Mouse (Mus musculus) stomach, embryonic 15.5 days (tissue): ENCODE results near the gene Igbp1. TPM values are rescaled to one million over a fixed set of nuclear protein-coding genes. Genes with fewer than 3 reads are reported as not detected.

Experiments
- ATAC-seq: fragments of 200-750 bp; cut with Nextera tagmentation; 2 replicates; pipeline ENCODE4 v1.8.0; 2017; ENCODE audit warnings: low read depth, moderate number of reproducible peaks, moderate TSS enrichment; ENCODE audit not compliant: insufficient read depth, low FRiP score
- H3K27ac ChIP-seq: fragments of 300-500 bp; sonication (generic); 2 replicates; pipeline ENCODE4 v1.5.1; 2015; ENCODE audit warnings: mild to moderate bottlenecking, inconsistent platforms
- H3K27me3 ChIP-seq: fragments of 300-500 bp; sonication (generic); replicated peaks from 2 replicates; pipeline ENCODE4 v1.6.1; 2015; ENCODE audit warnings: inconsistent platforms
- H3K36me3 ChIP-seq: fragments of 300-500 bp; sonication (generic); 2 replicates; pipeline ENCODE4 v1.6.1; 2015; ENCODE audit warnings: inconsistent platforms
- H3K4me1 ChIP-seq: fragments of 300-500 bp; sonication (generic); 2 replicates; pipeline ENCODE4 v1.6.1; 2015; ENCODE audit warnings: inconsistent platforms
- H3K4me2 ChIP-seq: fragments of 300-500 bp; sonication (generic); 2 replicates; pipeline ENCODE4 v1.6.1; 2015; ENCODE audit warnings: mild to moderate bottlenecking, inconsistent platforms
- H3K4me3 ChIP-seq: fragments of 300-500 bp; sonication (generic); replicated peaks from 2 replicates; pipeline ENCODE4 v1.5.1; 2015; ENCODE audit warnings: inconsistent platforms
- H3K9ac ChIP-seq: fragments of 300-500 bp; sonication (generic); 2 replicates; pipeline ENCODE4 v1.6.1; 2015; ENCODE audit warnings: inconsistent platforms
- H3K9me3 ChIP-seq: fragments of 300-500 bp; sonication (generic); 2 replicates; pipeline ENCODE4 v1.6.1; 2016; ENCODE audit warnings: inconsistent platforms
- WGBS: fragments of 180-500 bp; shearing (Covaris S2); methylation state at CpG from one replicate; pipeline ENCODE4 v1.1.7; 2015; 5-methylcytosine and 5-hydroxymethylcytosine counted together
- polyA plus RNA-seq: library from polyadenylated mRNA; unstranded; fragments of >200 nt; fragmentation: Nextera tagmentation; extraction: Ambion mirVana; gene quantifications from 2 replicates; pipeline ENCODE4 v1.2.1, GENCODE M21; 2015

The Igbp1 gene
- polyA plus RNA-seq, result 33.5 and 37.2 TPM in 2 replicates

- ATAC-seq, result peak; percentile 94
- H3K4me3 ChIP-seq, result peak within 1 kb of the TSS; percentile 60
- peak within 1 kb of the TSS; percentile 59; the same call in 1 of the 2 replicates for H3K27ac ChIP-seq
- no peaks in the 10 kb centered on the region for H3K4me1 ChIP-seq
- no peaks in the 10 kb centered on the region for H3K9me3 ChIP-seq
- no peaks in the 10 kb centered on the region for H3K36me3 ChIP-seq
- H3K4me2 ChIP-seq, result peak within 1 kb of the TSS; percentile 54
- H3K9ac ChIP-seq, result peak within 1 kb of the TSS; percentile 49; the same call in 1 of the 2 replicates
- WGBS, result 15% methylated on average over 32 of the region's 32 CpGs
- no peaks in the 10 kb centered on the region for H3K27me3 ChIP-seq
Measured at GRCm38 (mm10) chrX:100494068-100494978, at the start of gene Igbp1. Gene Igbp1, plus strand, starts transcription at chrX:100494291.

- no peak overlapping the region for H3K4me2 ChIP-seq
- 62% methylated on average over 4 of the region's 4 CpGs for WGBS
Measured at GRCm38 (mm10) chrX:100468047-100468446, 26.0 kb upstream of the Igbp1 start.

GRCm38 (mm10) chrX:100470126-100470525 is 24.0 kb upstream of the Igbp1 start:
- ATAC-seq, result no peak
- no peaks in the 10 kb centered on the region for H3K36me3 ChIP-seq
- H3K9me3 ChIP-seq, result no peaks in the 10 kb centered on the region
- no peak overlapping the region for H3K9ac ChIP-seq
- WGBS, result 88% methylated on average over 3 of the region's 3 CpGs
- H3K4me1 ChIP-seq, result no peaks in the 10 kb centered on the region
- no peak overlapping the region for H3K4me3 ChIP-seq
- no peak overlapping the region for H3K27ac ChIP-seq
- H3K27me3 ChIP-seq, result no peaks in the 10 kb centered on the region
- no peak overlapping the region for H3K4me2 ChIP-seq

More at GRCm38 (mm10) chrX:100468047-100468446, 26.0 kb upstream of the Igbp1 start:
- Histone ChIP-seq H3K9ac (no peak overlapping the region), H3K27ac (no peak overlapping the region), H3K27me3 (no peaks in the 10 kb centered on the region), H3K4me3 (no peak overlapping the region), H3K36me3 (no peaks in the 10 kb centered on the region), H3K4me1 (no peaks in the 10 kb centered on the region), H3K9me3 (no peaks in the 10 kb centered on the region)
- no peak for ATAC-seq

GRCm38 (mm10) chrX:100471491-100471890 is 22.6 kb upstream of the Igbp1 start:
- H3K27ac ChIP-seq, result no peak overlapping the region
- H3K4me1 ChIP-seq, result no peaks in the 10 kb centered on the region
- no peak for ATAC-seq
- no peak overlapping the region for H3K4me3 ChIP-seq
- H3K9ac ChIP-seq, result no peak overlapping the region
- H3K27me3 ChIP-seq, result no peaks in the 10 kb centered on the region
- WGBS, result 78% methylated on average over 3 of the region's 3 CpGs
- no peaks in the 10 kb centered on the region for H3K36me3 ChIP-seq
- H3K4me2 ChIP-seq, result no peak overlapping the region
- H3K9me3 ChIP-seq, result no peaks in the 10 kb centered on the region

GRCm38 (mm10) chrX:100475569-100476223 is 18.4 kb upstream of the Igbp1 start:
- Histone ChIP-seq H3K9me3 (no peaks in the 10 kb centered on the region), H3K27ac (no peak overlapping the region), H3K4me3 (no peak overlapping the region), H3K27me3 (no peaks in the 10 kb centered on the region), H3K4me2 (no peak overlapping the region), H3K4me1 (no peaks in the 10 kb centered on the region), H3K36me3 (no peaks in the 10 kb centered on the region), H3K9ac (no peak overlapping the region)
- no peak for ATAC-seq
- 67% methylated on average over 4 of the region's 4 CpGs for WGBS

- 34% methylated on average over 3 of the region's 3 CpGs for WGBS
- ATAC-seq, result peak; percentile 73
- Histone ChIP-seq H3K9ac (no peak overlapping the region), H3K4me1 (no peaks in the 10 kb centered on the region), H3K27ac (no peak overlapping the region), H3K9me3 (no peaks in the 10 kb centered on the region), H3K27me3 (0 out of 2 replicates have a peak, but pooled peaks cover 3% of the 10 kb centered on the region), H3K36me3 (no peaks in the 10 kb centered on the region), H3K4me3 (no peak overlapping the region), H3K4me2 (no peak overlapping the region)
Measured at GRCm38 (mm10) chrX:100480317-100480716, 13.8 kb upstream of the Igbp1 start.

- 29% methylated on average over 22 of the region's 22 CpGs for WGBS
- Histone ChIP-seq H3K27me3 (no peaks in the 10 kb centered on the region), H3K4me2 (peak overlapping the region; percentile 54), H3K4me3 (peak overlapping the region; percentile 60), H3K9me3 (no peaks in the 10 kb centered on the region), H3K27ac (no peak overlapping the region; the same call in 1 of the 2 replicates), H3K9ac (peak overlapping the region; percentile 16; the same call in 1 of the 2 replicates), H3K36me3 (no peaks in the 10 kb centered on the region), H3K4me1 (no peaks in the 10 kb centered on the region)
- no peak for ATAC-seq
Measured at GRCm38 (mm10) chrX:100493500-100494067, 507 bp upstream of the Igbp1 start.

GRCm38 (mm10) chrX:100504175-100504851 is 10.2 kb downstream of the Igbp1 start:
- no peaks in the 10 kb centered on the region for H3K9me3 ChIP-seq
- no peak overlapping the region for H3K27ac ChIP-seq
- H3K4me3 ChIP-seq, result no peak overlapping the region
- ATAC-seq, result no peak
- WGBS, result 81% methylated on average over 5 of the region's 5 CpGs
- no peak overlapping the region for H3K9ac ChIP-seq
- H3K36me3 ChIP-seq, result no peaks in the 10 kb centered on the region
- no peak overlapping the region for H3K4me2 ChIP-seq
- H3K4me1 ChIP-seq, result no peaks in the 10 kb centered on the region
- no peaks in the 10 kb centered on the region for H3K27me3 ChIP-seq

- ATAC-seq, result no peak
- H3K9me3 ChIP-seq, result no peaks in the 10 kb centered on the region
Measured at GRCm38 (mm10) chrX:100508164-100508563, 14.1 kb downstream of the Igbp1 start.

GRCm38 (mm10) chrX:100509921-100510320 is 15.8 kb downstream of the Igbp1 start:
- 93% methylated on average over 3 of the region's 3 CpGs for WGBS
- Histone ChIP-seq H3K27ac (no peak overlapping the region), H3K4me1 (no peaks in the 10 kb centered on the region), H3K9me3 (no peaks in the 10 kb centered on the region), H3K27me3 (no peaks in the 10 kb centered on the region), H3K9ac (no peak overlapping the region), H3K36me3 (no peaks in the 10 kb centered on the region), H3K4me2 (no peak overlapping the region), H3K4me3 (no peak overlapping the region)
- no peak for ATAC-seq

More at GRCm38 (mm10) chrX:100508164-100508563, 14.1 kb downstream of the Igbp1 start:
- Histone ChIP-seq H3K27ac (no peak overlapping the region), H3K4me2 (no peak overlapping the region), H3K4me3 (no peak overlapping the region), H3K36me3 (no peaks in the 10 kb centered on the region), H3K9ac (no peak overlapping the region), H3K4me1 (no peaks in the 10 kb centered on the region), H3K27me3 (no peaks in the 10 kb centered on the region)
- WGBS, result 87% methylated on average over 4 of the region's 4 CpGs

GRCm38 (mm10) chrX:100516683-100517082 is 22.6 kb downstream of the Igbp1 start:
- no peak for ATAC-seq
- no peaks in the 10 kb centered on the region for H3K9me3 ChIP-seq
- H3K4me2 ChIP-seq, result no peak overlapping the region
- H3K27ac ChIP-seq, result no peak overlapping the region
- H3K36me3 ChIP-seq, result no peaks in the 10 kb centered on the region
- no peaks in the 10 kb centered on the region for H3K4me1 ChIP-seq
- no peaks in the 10 kb centered on the region for H3K27me3 ChIP-seq
- H3K9ac ChIP-seq, result no peak overlapping the region
- no peak overlapping the region for H3K4me3 ChIP-seq
- WGBS, result 85% methylated on average over 3 of the region's 3 CpGs
